Mouse (Mus musculus): ENCODE measurements around the gene Lipk.

Gene Lipk

DNA sequence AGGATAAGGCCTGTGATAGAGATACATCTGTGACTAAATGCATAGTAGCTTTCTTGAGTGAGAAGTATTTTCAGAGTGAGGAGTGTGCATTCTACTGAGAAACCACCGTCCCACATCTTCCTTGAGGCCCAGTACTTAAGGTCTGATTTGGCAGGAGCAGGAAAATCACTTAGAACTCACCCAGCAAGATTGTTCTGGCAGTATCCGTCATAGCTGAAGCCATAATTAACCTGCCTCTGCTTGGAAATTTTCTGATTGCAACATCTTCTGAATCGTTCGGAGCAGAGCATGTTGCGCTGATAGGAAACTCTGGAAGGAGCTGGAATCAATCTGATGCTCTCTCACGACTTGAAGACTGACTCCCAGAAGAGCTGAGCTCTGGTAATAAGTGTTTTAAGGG, at the start of gene Lipk:
TSS of gene Lipk (plus strand) at position 289 of the 400 bp plus-strand sequence.
- no peak for DNase-seq (ENCODE audit: low spot score)

DNA sequence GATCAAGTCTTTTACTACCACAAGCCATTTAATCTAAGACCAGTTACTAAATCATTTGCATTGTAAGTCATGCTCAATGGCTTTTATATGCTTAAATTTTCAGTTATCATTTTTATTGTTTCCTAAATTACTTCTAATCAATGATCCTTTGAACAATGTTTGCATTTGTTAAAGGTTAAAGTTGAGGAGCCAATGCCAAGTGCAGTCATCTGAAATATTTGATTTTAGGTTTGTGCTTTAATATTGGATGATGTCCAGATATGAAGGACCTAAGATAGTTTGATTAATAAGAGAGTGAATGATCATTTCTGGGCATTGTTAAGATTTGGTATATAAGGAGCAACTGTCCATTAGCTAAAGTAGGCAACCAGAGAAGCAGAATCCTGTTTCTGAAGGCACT, 47.2 kb upstream of the Lipk start, which contains the start of gene Lipf:
TSS of gene Lipf (plus strand) at position 301 of the 400 bp plus-strand sequence.
- no peak for DNase-seq (ENCODE audit: low spot score)

DNA sequence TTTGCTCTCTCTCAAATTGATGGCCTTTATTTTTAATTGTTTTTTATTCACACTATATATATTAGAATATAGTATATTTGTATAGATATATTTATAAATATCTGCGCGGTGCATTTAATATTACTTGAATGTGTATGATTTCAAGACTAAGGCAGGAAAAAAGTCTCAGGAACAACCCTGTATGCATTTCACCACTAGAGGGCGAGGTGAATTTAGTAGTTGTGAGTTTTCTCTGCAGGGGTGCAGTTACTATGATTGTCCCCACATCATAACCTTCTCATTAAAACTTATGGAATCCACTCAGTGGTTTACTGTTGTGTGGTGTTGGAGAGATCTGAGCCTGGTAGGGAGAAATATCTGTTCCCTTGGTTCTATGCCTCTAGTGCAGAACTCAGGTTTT, 29.1 kb upstream of the Lipk start:
- no peak for DNase-seq (ENCODE audit: low spot score)

DNA sequence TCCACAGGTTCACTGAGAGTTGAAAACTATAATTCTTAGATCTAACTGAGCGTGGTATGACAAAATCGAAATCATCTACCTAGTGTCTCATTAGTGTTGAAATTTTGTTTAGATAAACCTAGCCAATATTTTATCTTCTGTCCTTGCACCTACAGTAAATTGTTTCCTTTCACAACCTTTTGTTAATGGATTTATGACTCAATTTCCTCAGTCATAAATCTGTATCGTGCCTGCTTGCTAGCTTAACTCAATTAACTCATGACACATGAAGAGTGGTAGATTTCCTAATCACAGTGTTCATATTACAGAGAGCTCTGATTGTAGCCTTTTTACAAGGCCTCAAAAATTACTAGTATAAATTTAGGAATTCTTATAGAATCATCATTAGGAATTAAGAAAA, 25.0 kb upstream of the Lipk start:
- no peak for DNase-seq (ENCODE audit: low spot score)

DNA sequence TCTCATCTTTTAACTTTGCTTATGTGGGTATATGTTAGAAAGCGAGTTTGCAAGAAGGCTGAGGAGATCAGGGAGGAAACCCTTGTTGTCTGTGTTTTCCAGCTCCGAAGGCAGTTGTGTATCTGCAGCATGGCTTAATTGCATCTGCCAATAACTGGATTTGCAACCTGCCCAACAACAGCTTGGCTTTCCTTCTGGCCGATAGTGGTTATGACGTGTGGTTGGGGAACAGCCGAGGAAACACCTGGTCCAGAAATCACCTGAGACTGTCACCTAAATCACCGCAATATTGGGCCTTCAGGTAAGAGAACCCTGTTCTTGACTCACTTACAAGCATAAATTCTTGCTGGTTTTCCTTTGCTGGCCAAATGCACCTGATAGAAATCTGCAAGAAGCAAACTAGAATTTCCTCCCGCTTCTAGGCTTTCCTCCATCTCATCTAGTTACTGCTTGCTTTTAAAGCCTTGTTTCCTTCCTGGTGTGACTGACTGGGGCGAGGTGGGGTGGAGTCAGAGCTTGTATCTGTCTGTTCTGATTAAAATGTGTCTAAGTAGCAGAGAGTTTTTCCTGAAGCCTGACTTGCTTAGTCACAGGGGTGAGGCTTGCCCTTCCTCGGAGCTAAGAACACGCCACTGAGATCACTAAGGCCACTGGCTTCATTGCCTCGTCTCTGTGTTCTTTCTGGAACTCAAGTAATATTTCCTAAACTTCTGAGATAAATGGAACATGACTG, 13.5 kb downstream of the Lipk start:
- no peak for DNase-seq (ENCODE audit: low spot score)

DNA sequence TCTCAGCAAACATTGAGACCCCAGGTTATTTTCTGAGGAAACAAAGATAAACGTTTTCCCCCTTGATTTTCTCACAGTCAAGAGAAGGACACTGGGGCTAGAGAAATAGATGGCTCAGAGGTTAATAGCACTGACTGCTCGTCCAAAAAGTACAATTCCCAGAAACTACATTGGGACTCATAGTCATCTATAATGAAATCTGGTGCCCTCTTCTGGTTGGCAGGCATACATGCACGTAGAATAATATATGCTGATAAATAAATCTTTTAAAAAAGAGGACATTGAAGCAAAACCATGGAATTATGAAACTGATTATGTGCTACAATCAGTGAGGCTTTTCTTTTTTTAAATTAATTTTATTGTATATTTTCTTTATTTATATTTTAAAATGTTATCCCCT, 14.7 kb downstream of the Lipk start:
- DNase-seq (ENCODE audit: low spot score) = no peak

DNA sequence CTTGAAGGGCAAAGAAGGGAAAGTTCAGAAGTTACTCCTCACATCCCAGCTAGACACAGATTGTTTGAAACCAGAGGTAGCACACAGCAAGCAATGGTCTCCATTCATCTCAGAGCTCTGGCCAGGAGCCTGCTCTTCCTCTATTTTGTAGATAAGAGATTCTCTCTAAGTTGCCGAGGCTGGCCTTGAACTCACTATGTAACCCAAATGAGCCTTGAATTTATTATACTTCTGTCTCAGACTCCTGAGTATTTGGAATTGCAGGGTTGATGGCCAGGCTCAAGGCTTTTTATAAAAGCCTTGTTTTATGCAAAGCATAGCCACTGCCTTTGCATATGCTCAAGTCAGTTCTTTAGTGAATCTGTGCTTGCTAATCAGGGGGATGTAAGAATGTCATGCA, 31.6 kb downstream of the Lipk start:
- DNase-seq (ENCODE audit: low spot score) = no peak

DNA sequence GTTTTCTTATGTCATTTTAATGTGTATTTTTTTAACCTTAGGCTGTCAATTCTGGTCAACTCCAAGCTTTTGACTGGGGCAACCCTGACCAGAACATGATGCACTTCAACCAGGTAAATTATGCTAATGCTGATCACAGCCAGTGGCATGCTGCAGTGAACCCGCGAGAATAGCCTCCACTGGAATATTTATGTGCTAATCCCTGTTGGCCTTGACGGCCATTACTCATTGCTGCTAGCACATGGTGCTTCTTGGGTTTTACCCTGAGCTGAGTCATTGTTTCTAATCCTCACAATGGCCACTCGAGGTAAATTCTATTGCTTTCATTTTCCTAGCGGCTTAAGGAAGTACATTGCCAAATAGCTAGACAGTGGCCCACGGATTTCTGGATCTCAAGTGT, 34.9 kb downstream of the Lipk start:
- no peak for DNase-seq (ENCODE audit: low spot score)

DNA sequence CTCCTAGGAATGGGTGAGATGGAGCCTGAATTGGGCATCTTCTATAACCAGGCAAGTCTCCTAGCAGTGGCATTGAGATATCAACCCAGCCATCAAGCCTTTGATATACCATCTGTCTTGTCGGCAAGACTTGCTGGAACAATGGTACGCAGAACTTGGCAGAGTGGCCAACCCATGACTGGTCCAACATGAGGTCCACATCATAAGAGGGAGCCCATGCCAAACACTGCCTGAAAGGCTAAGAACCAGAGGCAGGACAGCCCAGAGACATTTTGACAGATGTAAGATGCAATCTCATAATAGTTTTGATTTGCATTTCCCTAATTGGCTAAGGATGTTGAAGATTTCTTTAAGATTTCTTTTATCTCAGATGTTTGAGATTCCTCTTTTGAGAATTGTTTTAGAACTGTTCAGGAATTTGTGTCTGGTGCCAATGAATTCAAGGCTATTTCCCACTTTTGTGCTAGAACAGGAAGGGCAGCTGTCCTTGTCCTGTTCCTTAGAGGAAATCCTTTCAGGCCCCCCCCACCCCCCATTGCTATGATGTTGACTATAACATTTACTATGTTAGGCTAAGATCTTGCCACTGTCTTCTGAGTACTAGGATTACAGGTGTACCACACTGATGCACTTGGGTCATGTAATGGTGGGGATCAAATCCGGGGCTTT, 41.4 kb downstream of the Lipk start:
- no peak for DNase-seq (ENCODE audit: low spot score)

DNA sequence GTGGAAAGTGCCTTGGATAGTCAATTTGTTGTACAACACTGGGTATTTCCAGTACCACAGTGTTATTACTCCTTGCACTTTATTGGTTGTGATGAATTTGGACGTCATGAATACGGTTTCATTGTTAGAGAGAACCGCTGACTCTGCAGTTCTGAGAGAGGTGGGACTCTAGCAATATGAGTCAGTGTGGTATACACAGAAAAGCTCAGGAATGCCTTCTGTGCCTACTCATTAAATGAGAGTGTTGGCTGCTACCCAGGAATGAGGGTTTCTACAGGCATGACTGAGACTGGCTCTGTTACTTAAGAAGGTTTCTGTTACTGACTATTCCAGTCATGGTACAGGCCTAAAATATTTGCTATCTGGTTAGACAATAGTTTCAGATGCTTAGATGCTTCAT, 43.4 kb downstream of the Lipk start:
- no peak for DNase-seq (ENCODE audit: low spot score)

DNA sequence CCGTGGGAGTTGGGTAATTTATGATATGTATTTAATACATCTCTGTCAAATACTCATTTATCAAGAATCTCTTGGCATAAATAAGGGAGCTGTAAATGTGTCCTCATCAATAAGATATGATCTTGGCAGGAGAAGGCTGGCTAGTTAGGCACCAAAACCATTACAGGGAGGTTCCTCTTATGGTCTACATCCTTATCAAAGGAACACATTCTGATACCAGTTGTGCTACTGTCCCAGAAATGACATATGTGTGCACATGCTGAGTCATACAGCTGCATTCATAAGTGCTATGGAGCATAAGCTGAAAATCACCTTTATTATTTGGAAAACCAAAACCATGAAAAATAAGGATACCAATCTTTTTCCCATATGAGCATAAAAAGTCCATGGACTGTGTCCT, 55.5 kb downstream of the Lipk start:
- DNase-seq (ENCODE audit: low spot score) = no peak

DNA sequence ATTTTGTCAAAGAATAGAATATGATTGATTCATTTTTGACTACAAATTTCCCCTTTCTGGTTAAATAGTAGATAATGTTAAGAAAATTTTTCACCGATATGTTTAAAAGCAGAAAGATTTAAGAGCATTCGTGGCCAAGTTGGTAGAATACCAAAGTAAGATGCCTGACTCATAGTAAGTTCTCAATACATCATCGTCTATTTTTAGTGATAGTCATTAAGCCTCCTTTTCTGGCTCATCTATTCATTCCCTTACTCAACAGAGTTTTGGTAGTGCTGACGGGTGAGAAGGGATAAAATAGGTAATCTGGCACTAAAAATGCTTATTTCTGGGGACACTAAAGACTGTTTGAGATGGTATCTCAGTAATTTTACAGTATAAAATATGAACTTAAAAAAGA, 56.0 kb downstream of the Lipk start:
- DNase-seq (ENCODE audit: low spot score) = no peak

DNA sequence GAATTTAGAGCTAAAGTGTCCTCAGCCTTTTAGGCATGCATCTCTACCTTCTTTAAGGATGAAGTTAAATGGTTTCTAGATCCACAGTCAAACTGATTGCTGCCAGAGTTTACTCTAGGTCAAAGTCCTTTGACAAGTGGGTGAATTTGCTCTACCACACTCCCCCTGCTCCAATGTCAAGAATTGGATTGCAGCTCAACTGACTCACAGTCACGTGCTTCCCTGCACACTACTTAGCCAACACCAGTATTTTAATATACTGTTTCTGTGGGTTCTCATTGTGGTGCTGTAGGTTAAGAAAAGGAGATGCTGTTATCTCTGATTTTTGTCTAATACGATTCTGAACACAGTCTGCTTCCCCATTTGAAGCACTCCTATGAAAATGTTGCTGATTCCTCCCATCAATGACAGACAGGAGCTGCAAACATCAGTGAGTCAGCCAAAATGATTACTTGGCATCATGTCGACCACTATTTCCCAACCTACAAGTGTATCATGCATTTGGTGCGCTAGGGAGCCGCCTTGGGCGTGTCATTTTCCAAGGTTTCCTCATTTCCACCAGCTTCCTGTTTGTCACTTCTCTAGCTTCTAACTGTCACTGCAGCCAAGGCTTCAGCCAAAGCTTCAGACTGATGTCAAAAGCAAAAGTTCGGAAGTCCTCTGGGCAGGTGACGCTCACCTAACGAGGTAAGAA, 58.8 kb downstream of the Lipk start, which contains the start of gene Lipn:
TSS of gene Lipn (plus strand) at position 580 of the 694 bp plus-strand sequence.
- DNase-seq (ENCODE audit: low spot score) = no peak

DNA sequence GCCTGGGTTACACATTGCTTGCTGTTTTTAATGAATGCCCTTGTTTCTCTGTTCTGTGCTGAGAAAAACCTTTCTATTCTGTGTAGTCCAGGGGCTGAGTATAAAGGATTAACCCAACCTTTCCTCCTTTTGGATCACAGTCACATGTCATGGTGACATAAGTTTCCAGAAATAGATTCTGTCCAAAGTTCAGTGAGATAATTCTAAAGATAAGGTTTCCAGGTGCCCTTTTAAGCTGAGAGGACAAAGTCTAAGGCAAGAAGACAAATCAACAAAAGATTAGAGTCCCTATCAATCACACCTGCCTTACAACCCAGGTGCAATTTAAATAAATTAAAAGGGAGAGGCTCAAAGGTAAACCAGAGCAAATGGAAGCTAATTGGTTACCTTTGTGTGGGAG, 66.1 kb downstream of the Lipk start:
- no peak for DNase-seq (ENCODE audit: low spot score)

DNA sequence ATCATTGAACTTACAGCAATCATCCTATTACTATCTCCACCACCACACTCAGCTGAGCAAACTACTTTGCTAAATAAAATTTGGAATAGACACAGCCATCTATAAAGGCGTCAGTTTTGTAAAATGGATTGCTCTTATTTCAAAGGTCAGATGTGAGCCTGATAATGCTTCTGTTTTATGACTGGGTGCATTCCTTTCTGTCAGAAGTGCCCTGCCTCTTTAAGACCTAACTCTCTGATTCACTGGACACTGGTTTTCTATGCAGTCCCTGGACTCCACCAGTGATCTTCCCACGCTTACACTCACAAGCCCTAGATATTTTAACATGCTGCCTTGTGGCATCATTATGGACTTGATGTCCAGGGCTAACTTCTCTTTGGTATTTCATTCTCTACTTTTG, 70.0 kb downstream of the Lipk start:
- DNase-seq (ENCODE audit: low spot score) = no peak

DNA sequence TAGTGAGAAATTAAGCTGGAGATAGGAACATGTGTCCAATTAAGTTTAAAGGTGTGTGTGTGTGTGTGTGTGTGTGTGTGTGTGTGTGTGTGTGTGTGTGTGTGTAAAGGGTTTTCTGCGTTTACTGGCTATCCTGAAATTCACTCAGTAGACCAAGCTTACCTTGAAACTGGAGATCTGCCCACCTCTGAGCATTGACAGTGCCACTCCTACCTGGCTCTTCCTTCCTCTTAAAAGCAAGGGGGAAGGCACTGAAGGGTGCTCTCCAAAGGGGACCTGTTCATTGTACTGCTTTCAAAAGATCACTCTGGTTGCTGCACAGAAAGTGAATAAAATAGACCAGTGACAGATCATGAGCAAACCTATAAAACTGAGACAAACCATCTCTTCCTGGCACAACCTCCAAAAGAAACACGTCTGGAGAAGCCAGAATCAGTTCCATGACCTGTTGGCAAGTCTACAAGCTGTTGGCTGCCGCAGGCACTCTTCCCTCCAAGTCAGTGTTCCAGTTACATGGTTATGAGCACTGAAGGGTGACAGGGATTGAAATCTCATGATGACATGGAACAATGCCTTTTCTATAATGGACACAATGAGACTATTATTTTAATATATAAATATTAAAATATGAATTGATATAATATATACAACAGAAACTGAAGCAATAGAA, 81.1 kb downstream of the Lipk start:
- no peak for DNase-seq (ENCODE audit: low spot score)

DNA sequence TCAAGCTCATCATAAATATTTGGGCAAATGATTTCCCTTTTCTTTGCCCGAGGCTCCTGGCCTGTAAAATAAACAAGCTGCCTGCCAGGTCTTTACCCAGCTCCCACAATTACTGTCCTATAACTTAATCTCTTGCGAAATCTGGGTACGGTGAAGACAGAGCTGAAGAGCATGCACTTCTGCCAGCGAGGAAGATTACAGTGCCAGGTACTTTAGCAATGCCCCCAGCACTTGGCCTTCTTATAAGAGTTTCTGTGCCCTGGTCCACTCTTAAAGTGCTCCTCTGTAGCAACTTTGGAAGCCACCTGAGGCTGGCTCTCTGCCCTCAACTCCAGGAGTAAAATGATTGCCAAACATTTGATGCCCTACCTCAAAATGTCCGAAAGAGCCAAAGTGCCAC, 87.3 kb downstream of the Lipk start:
- DNase-seq (ENCODE audit: low spot score) = no peak

DNA sequence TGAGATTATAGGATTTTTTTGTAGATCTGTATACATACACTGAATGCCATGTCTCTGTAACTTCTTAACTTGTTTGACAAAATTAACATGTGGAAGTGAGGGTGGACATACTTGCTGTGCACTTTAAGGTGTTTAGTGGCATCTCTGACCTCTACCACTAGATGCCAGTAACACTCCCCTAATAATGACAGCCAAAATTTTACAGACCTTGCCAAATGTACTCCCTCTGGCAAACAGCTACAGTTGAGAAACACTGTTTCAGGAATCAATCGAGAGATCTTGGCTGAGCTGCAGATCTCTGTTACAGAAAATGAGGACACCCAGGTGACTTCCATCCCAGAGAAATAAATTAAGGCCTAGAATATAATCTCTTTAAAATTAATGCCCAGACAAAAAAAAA, 88.1 kb downstream of the Lipk start:
- no peak for DNase-seq (ENCODE audit: low spot score)
